Mouse (Mus musculus): ENCODE data around the gene Pxdc1.

Pxdc1 gene

GRCm38 (mm10) chr13:34653391-34653790 is at the start of gene Pxdc1:
Pxdc1 (minus strand) TSS chr13:34653486.
- peak; percentile 66 to 70 for DNase-seq

GRCm38 (mm10) chr13:34700630-34701029 is 47.3 kb upstream of the Pxdc1 start:
- DNase-seq = no peak

GRCm38 (mm10) chr13:34700091-34700490 is 46.8 kb upstream of the Pxdc1 start:
- DNase-seq = no peak

- DNase-seq = no peak
Observed at GRCm38 (mm10) chr13:34696734-34697332, 43.5 kb upstream of the Pxdc1 start.

- DNase-seq = no peak
Observed at GRCm38 (mm10) chr13:34693111-34693510, 39.8 kb upstream of the Pxdc1 start.

GRCm38 (mm10) chr13:34691049-34691448 is 37.8 kb upstream of the Pxdc1 start:
- DNase-seq = no peak

GRCm38 (mm10) chr13:34685008-34685765 is 31.9 kb upstream of the Pxdc1 start:
- no peak for DNase-seq

GRCm38 (mm10) chr13:34683762-34684488 is 30.6 kb upstream of the Pxdc1 start:
- DNase-seq = peak in 1 of 2 experiments; percentile 21

- DNase-seq = no peak
Observed at GRCm38 (mm10) chr13:34683270-34683669, 30.0 kb upstream of the Pxdc1 start.

- no peak for DNase-seq
Observed at GRCm38 (mm10) chr13:34676507-34676906, 23.2 kb upstream of the Pxdc1 start.

- DNase-seq = no peak
Observed at GRCm38 (mm10) chr13:34675847-34676383, 22.6 kb upstream of the Pxdc1 start.

- DNase-seq = peak in 1 of 2 experiments; percentile 27
Observed at GRCm38 (mm10) chr13:34673354-34673753, 20.1 kb upstream of the Pxdc1 start.

- DNase-seq = no peak
Observed at GRCm38 (mm10) chr13:34669919-34670865, 16.9 kb upstream of the Pxdc1 start.

GRCm38 (mm10) chr13:34667197-34667596 is 13.9 kb upstream of the Pxdc1 start:
- DNase-seq = no peak

- DNase-seq = no peak
Observed at GRCm38 (mm10) chr13:34665074-34665473, 11.8 kb upstream of the Pxdc1 start.

- no peak for DNase-seq
Observed at GRCm38 (mm10) chr13:34663762-34664161, 10.5 kb upstream of the Pxdc1 start.

- no peak for DNase-seq
Observed at GRCm38 (mm10) chr13:34659507-34659906, 6.2 kb upstream of the Pxdc1 start.

- no peak for DNase-seq
Observed at GRCm38 (mm10) chr13:34656351-34656750, 3.1 kb upstream of the Pxdc1 start.

- DNase-seq = peak; percentile 88 to 91
Observed at GRCm38 (mm10) chr13:34652353-34653241, 689 bp downstream of the Pxdc1 start.

- DNase-seq = no peak
Observed at GRCm38 (mm10) chr13:34652016-34652352, 1.3 kb downstream of the Pxdc1 start.

GRCm38 (mm10) chr13:34651474-34651991 is 1.8 kb downstream of the Pxdc1 start:
- DNase-seq = peak; percentile 64

Measured in lung, postnatal 4 days (tissue).